Mouse (Mus musculus): Measurements from ENCODE around the gene Samd4b. TPM values are rescaled to one million over a fixed set of nuclear protein-coding genes. Genes with fewer than 3 reads are reported as not detected.
A peak's percentile ranks its signal among the peaks of the same experiment; 100 is the strongest.

The Samd4b gene
- total and polyA plus RNA-seq, 3 experiments, result 6.4 to 45.9 TPM; not detected in 1

DNA sequence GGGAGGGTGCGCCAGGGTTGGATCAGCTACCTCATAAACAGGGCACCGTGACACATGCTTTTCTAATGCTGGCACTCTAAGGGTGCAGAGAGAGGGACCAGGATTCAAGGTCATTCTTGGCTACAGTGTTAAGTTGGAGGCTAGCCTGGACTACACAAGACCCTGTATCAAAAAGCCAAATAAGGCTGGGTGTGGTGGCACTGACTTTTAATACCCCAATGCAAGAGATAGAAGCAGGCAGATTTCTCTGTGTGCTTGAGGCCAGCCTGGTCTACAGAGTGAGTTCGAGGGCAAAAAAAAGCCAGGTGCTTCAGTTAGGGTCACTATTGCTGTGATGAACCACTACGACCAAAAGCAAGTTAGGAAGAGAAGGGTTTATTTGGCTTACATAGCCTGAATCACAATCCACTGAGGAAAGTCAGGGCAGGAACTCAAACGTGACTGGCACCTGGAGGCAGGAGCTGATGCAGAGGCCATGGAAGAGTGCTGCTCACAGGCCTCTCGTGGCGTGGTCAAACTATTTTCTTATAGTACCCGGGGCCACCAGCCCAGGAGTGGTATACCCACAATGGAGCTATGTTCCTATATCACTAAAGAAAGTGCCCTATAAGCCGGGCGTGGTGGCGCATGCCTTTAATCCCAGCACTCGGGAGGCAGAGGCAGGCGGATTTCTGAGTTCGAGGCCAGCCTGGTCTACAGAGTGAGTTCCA lies 156.0 kb downstream of the Samd4b start:
- no peak for DNase-seq (ENCODE audit: low read depth, low spot score)
- H3K4me3 ChIP-seq (ENCODE audit: control insufficient read depth in 1 of 2, insufficient read depth in 1 of 2, low read depth in 2 of 2, low read length in 2 of 2), result no peak overlapping the region
- H3K27ac ChIP-seq (ENCODE audit: control insufficient read depth, low read depth, low read length), result peak overlapping the region; percentile 70
- no peaks in the 10 kb centered on the region for H3K9me3 ChIP-seq (replicated peaks; ENCODE audit: insufficient read depth, low read length)
- H3K79me2 ChIP-seq (ENCODE audit: control insufficient read depth, insufficient read depth, low read length, poor library complexity), result no peaks in the 10 kb centered on the region
- H3K9ac ChIP-seq (ENCODE audit: control insufficient read depth, low read depth, low read length, poor library complexity, severe bottlenecking), result peak overlapping the region; percentile 10
- H3K27me3 ChIP-seq (ENCODE audit: control insufficient read depth in 1 of 2, insufficient read depth in 2 of 2, low read length in 2 of 2), result no peaks in the 10 kb centered on the region
- H3K4me1 ChIP-seq (ENCODE audit: control insufficient read depth in 1 of 2, insufficient read depth in 2 of 2, low read length in 2 of 2), result peaks cover 13 to 31% of the 10 kb centered on the region in 2 experiments
- H3K36me3 ChIP-seq (ENCODE audit: control insufficient read depth in 1 of 2, insufficient read depth in 2 of 2, low read length in 2 of 2), result peaks cover 0 to 30% of the 10 kb centered on the region in 2 experiments; a peak in 2 of 4 replicates
- TF ChIP-seq MAZ (IDR thresholded peaks at IDR 0.05; ENCODE audit: low read depth, low read length), result no peak
- TF ChIP-seq POLR2A (IDR thresholded peaks at IDR 0.05; ENCODE audit: control insufficient read depth in 1 of 2, insufficient read depth in 1 of 2, low read depth in 1 of 2, low read length in 2 of 2, poor library complexity in 1 of 2), result no peak
- no peak for TF ChIP-seq RAD21 (IDR thresholded peaks at IDR 0.05; ENCODE audit: low read depth, low read length)
- no peak for TF ChIP-seq UBTF (IDR thresholded peaks at IDR 0.05; ENCODE audit: borderline replicate concordance, insufficient read depth, low read depth, low read length)
- no peak for TF ChIP-seq GATA1 (IDR thresholded peaks at IDR 0.05; ENCODE audit: low read depth, low read length)
- TF ChIP-seq HCFC1 (IDR thresholded peaks at IDR 0.05; ENCODE audit: low read depth, low read length), result no peak
- TF ChIP-seq MAFK (IDR thresholded peaks at IDR 0.05; ENCODE audit: borderline replicate concordance, low read depth, low read length), result no peak
- TF ChIP-seq ZMIZ1 (IDR thresholded peaks at IDR 0.05; ENCODE audit: low read depth, low read length), result no peak
- TF ChIP-seq USF1 (IDR thresholded peaks at IDR 0.05; ENCODE audit: low read depth, low read length), result no peak

GRCm38 (mm10) chr7:28440739-28441138 lies 157.2 kb downstream of the Samd4b start:
- Histone ChIP-seq H3K27me3 (ENCODE audit: control insufficient read depth in 1 of 2, insufficient read depth in 2 of 2, low read length in 2 of 2) (no peaks in the 10 kb centered on the region), H3K9me3 (replicated peaks; ENCODE audit: insufficient read depth, low read length) (no peaks in the 10 kb centered on the region), H3K27ac (ENCODE audit: control insufficient read depth, low read depth, low read length) (peak overlapping the region; percentile 44), H3K9ac (ENCODE audit: control insufficient read depth, low read depth, low read length, poor library complexity, severe bottlenecking) (peak overlapping the region; percentile 24), H3K4me1 (ENCODE audit: control insufficient read depth in 1 of 2, insufficient read depth in 2 of 2, low read length in 2 of 2) (peaks cover 13 to 31% of the 10 kb centered on the region in 2 experiments), H3K4me3 (ENCODE audit: control insufficient read depth in 1 of 2, insufficient read depth in 1 of 2, low read depth in 2 of 2, low read length in 2 of 2) (peak overlapping the region; percentile 10 to 12; a peak in 1 of 4 replicates), H3K36me3 (ENCODE audit: control insufficient read depth in 1 of 2, insufficient read depth in 2 of 2, low read length in 2 of 2) (peaks cover 0 to 30% of the 10 kb centered on the region in 2 experiments; a peak in 2 of 4 replicates), H3K79me2 (ENCODE audit: control insufficient read depth, insufficient read depth, low read length, poor library complexity) (peaks cover 1% of the 10 kb centered on the region)
- DNase-seq (ENCODE audit: low read depth, low spot score), result peak; percentile 88
- TF ChIP-seq ELF1 (IDR thresholded peaks at IDR 0.05; ENCODE audit: low read depth, low read length) (no peak), ZNF384 (IDR thresholded peaks at IDR 0.05; ENCODE audit: low read depth, low read length) (peak; percentile 82), ZMIZ1 (IDR thresholded peaks at IDR 0.05; ENCODE audit: low read depth, low read length) (no peak), SIN3A (IDR thresholded peaks at IDR 0.05; ENCODE audit: low read length) (peak; percentile 85), POLR2AphosphoS5 (IDR thresholded peaks at IDR 0.05; ENCODE audit: borderline replicate concordance, low read depth, low read length) (no peak), POLR2A (IDR thresholded peaks at IDR 0.05; ENCODE audit: control insufficient read depth in 1 of 2, insufficient read depth in 1 of 2, low read depth in 1 of 2, low read length in 2 of 2, poor library complexity in 1 of 2) (peak in 1 of 2 experiments; percentile 24; a peak in 1 of 4 replicates), MAZ (IDR thresholded peaks at IDR 0.05; ENCODE audit: low read depth, low read length) (peak; percentile 33; the same call in 1 of the 2 replicates), USF1 (IDR thresholded peaks at IDR 0.05; ENCODE audit: low read depth, low read length) (no peak), MYC (IDR thresholded peaks at IDR 0.05; ENCODE audit: low read depth, low read length) (no peak), MAX (IDR thresholded peaks at IDR 0.05; ENCODE audit: low read length) (no peak), UBTF (IDR thresholded peaks at IDR 0.05; ENCODE audit: borderline replicate concordance, insufficient read depth, low read depth, low read length) (no peak), CHD1 (IDR thresholded peaks at IDR 0.05; ENCODE audit: low read depth, low read length) (no peak), NRF1 (IDR thresholded peaks at IDR 0.05; ENCODE audit: insufficient read depth, low read depth, low read length, poor library complexity, severe bottlenecking) (no peak), EP300 (IDR thresholded peaks at IDR 0.05; ENCODE audit: low read depth in 1 of 2, low read length in 2 of 2) (peak; percentile 47 to 59; a peak in 3 of 4 replicates), GATA1 (IDR thresholded peaks at IDR 0.05; ENCODE audit: low read depth, low read length) (no peak), POLR2AphosphoS2 (IDR thresholded peaks at IDR 0.05; ENCODE audit: low read length) (no peak), TCF12 (IDR thresholded peaks at IDR 0.05; ENCODE audit: low read depth, low read length) (peak; percentile 32; the same call in 1 of the 2 replicates), GABPA (IDR thresholded peaks at IDR 0.05; ENCODE audit: low read depth, low read length) (no peak), CTCF (IDR thresholded peaks at IDR 0.05 in 2 of 3, conservative IDR thresholded peaks at IDR 0.05 in 1 of 3; ENCODE audit: control insufficient read depth in 1 of 3, insufficient read depth in 1 of 3, low read depth in 2 of 3, low read length in 3 of 3, poor library complexity in 1 of 3, severe bottlenecking in 1 of 3) (peak in 2 of 3 experiments; percentile 11 to 54; a peak in 2 of 6 replicates), HCFC1 (IDR thresholded peaks at IDR 0.05; ENCODE audit: low read depth, low read length) (peak; percentile 70), NELFE (IDR thresholded peaks at IDR 0.05; ENCODE audit: low read depth, low read length) (no peak), ZKSCAN1 (IDR thresholded peaks at IDR 0.05; ENCODE audit: low read depth, low read length) (no peak; the same call in 1 of the 2 replicates), MAFK (IDR thresholded peaks at IDR 0.05; ENCODE audit: borderline replicate concordance, low read depth, low read length) (no peak), MEF2A (IDR thresholded peaks at IDR 0.05; ENCODE audit: extremely low read depth, insufficient replicate concordance, low read depth, low read length, poor library complexity, severe bottlenecking) (no peak), MXI1 (IDR thresholded peaks at IDR 0.05; ENCODE audit: low read depth, low read length) (no peak; the same call in 1 of the 2 replicates), SMC3 (IDR thresholded peaks at IDR 0.05; ENCODE audit: low read depth, low read length) (peak; percentile 50)

Measured in MEL (cell line).